Mouse (Mus musculus) embryo, embryonic 11 days (tissue): ENCODE results near the gene Pld2.

Experiments used
- DNase-seq: peaks from one replicate; pipeline ENCODE4 v3.0.0-alpha.2; 2015

Gene Pld2

DNA sequence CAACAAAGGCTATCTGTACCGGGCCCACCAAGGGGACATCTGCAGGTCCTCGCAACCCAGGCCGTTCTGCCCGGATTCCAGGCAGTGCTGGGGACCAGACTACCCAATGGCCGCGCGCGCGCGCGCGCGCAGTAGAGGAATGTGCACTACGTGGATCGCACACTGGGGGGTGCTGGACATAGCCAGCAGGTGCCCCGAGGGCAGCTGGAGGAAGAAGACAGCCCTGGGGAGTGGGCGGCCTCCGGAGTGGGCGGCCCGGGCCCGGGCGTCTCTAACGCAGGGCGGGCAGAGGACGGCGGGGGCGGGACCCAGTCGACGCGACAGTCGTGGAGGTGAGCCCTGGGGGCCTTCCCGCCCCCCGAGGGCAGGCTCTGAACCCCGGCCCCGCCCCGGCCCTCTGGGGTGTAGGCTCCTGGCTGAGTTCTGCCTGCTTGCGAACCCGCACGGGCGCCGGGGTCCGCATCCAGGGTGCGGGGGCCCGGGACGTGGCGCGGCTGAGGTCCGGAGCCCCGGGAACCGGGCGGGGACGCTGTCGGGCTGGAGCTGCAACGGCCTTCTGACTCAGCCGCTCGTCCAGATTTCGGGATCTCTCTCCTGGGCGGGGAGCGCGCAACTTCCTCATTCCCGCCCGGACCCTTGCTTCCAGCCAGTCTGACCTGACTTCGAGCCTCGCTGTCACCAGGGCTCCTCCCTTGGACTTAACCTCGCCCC is at the start of gene Pld2:
TSS of gene Pld2 (plus strand) at position 188 of the 711 bp plus-strand sequence.
- DNase-seq = peak; percentile 94

DNA sequence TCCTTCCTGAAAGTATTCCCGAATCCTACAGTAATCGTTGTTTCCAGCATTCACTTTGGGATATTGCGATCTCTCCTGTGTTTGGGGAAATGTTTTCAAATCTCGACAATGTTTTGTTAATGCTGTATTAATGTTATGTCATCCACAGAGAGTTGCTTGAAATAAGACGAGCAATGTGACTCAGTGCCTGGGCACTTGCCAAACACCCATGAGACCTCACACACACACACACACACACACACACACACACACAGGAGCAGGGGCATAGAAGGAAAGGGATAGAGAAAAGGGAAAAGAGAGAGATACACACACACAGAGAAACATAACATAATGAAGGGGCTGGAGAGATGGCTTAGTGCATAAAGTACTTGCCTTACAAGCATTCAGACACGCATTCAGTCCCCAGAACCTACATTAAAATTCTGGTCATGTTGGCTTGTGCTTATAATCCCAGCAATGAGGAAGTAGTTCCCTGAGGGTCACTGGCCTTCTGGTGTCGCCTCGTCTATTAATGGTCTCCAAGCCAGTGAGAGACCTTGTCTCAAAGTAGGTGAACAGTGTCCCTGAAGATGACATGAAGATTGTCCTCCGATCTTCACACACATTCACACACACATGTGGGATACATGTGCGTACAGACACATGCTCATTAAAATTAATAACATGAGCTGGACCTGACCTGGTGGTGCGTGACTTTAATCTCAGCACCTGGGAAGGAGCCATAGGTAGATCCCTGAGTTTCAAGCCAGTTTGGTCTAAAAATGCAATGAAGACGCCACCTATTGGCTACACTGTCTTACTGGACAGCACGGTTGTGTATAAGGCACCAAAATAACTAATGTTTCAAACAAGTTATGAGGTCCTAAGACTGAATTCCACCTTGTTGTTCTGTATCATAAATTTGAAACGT is 40.0 kb upstream of the Pld2 start:
- DNase-seq = no peak

DNA sequence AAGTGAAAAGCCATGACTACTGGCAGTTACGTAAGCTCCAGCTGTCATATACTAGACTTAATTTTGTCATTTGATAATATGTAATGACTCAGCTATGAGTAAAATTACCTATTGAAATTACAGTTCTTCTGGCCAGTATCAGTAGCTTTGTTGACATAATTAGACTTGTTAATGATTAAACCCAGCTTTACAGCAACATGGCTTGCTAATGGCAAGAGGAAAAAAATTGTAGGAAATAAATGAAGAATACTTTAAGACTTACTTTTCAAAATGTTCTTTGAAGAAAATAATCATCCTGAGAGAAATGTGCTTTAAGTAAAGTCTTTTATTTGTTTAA is 39.4 kb upstream of the Pld2 start:
- no peak for DNase-seq

DNA sequence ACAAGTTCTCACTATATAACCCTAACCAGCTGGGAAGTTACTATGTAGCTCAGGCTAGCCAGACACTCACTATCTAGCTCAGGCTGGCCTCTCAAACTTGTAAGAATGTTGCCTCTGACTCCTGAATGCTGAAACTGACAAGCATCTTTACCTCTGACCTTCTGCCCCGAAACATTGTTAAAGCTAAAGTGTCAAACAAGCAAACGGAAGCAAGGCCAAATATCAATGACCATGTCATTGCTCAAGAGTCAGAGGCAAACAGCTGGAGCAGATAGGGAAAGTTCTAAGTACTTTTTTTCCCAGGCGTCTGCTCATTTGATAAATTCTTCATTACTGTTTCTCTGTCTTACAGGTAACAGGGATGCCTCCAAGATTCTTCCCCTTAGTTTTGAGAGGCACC is 37.8 kb upstream of the Pld2 start:
- no peak for DNase-seq

DNA sequence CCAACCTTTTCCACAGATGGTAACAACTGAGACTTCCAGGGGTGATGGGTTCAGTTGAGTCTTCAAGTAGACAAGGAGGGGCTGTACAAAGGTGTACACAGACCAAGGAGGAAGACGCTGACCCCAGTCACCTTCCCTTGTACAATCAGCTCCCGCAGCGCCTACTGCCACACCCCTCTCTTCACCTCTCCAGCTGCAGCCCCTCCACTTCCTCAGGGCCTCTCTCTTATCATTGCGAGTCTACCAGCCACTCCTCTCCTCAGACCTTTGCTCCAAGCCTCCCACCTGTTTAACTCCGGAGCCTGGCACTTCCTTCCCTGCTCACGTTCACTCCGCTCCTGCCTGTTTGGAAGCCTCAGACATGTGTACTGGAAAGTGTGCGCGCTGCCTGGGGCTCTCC is 34.9 kb upstream of the Pld2 start, which contains the start of gene Tm4sf5:
TSS of gene Tm4sf5 (plus strand) at position 275 of the 400 bp plus-strand sequence.
- no peak for DNase-seq

DNA sequence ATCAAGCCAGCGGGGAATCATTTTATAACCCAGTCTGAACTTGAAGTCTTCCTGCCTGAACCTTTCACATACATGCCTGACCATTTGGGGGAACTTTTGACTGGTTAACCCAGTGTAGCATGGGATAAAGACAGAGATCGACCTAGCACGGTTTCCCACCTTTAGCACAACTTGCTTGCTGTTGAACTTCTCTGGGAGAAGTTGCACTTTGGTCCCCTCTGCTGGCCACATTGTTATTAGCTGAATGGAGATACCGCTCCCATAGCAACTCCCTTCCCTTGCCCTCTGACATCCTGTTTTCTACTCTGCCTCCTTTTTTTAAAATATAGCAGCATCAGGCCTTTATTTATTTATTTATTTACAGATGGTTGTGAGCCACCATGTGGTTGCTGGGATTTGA is 33.5 kb upstream of the Pld2 start:
- DNase-seq = peak; percentile 71

DNA sequence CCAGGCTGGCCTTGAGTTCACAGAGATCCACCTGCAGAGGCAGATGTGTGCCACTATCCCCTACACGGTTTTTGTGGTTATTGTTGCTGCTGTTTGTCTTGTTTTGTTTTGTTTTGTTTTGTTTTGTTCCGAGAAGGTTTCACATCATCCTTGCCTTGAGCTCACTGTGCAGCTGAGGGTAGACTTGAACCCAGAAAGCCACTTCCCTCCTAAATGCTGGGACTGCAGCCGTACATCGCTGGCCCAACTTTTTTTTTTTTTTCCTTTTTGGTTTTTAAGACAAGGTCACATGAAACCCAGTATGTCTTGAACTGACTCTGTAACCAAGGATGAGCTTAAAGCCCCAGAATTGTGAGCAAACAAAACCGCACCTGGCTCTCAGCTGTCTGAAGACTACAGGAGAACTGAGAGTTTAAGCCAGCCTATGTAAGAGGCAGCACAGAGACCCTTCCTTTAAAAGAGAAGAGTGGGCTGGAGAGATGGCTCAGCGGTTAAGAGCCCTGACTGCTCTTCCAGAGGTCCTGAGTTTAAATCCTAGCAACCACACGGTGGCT is 32.8 kb upstream of the Pld2 start:
- DNase-seq = no peak

DNA sequence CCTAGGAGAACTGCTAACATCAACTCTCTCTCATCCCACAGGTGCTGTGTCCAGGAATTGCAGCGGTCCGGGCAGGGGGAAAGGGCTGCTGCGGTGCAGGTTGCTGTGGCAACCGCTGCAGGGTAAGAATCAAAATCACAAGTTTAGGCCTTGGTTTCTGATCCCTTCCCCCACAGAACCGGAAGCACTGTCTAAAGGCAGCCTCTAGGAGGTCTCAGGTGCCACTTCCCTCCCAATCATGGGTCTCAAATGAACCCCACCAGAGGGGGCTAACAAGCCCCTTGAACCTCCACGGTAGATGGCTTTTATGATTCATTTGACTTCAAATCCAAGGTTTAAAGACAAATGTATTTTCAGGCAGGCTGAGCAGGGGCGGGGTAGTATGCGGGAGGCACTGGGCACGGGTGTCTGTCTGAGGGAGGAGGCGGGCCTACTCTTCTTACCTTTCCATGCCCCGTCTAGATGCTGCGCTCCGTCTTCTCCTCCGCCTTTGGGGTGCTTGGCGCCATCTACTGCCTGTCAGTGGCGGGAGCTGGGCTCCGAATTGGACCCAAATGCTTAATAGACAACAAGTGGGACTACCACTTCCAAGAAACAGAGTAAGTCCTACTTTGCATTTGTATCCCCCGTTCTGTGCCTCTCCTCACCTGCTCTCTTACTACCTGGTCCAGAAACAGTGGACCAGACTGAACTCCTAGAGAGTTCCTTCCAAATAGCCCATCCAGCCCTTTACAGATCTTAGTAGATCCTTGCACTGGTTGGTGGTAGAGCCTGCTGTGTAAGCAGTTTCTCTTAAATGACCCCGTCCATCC is 29.9 kb upstream of the Pld2 start:
- peak; percentile 74 for DNase-seq

DNA sequence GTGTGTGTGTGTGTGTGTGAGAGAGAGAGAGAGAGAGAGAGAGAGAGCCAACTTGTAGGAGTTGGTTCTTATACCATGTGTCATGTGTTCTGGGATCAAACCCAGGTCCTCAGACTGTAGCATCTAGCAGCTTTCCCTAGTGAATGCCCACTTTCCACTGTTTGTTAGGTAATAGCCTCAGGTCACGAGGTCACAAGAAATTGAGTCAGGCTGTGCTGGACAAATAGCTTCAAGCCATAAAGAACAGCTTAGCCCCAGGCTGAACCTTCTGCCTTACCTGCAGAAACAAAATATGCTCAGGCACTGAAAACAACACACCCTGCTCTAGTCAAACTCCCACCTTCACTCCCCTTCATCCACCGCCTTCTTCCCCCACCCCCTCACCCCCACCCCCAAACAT is 28.6 kb upstream of the Pld2 start:
- no peak for DNase-seq

DNA sequence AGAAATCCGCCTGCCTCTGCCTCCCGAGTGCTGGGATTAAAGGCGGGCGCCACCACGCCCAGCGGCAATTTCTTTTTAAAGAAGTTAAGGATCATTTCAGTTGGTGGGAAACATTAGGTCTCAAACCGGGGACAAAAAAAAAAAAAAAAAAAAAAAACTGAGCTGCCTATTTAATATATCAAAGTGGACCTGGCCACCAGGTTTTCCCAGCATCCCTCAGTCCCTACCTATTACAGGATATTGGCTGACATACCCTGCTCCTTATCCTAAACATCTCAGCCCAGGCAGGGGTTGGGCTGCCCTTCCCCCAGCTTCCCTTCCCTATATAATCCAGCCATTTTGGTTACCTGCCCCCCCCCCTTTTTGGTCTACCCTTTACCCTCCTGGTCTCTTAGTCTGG is 28.0 kb upstream of the Pld2 start:
- DNase-seq = no peak

DNA sequence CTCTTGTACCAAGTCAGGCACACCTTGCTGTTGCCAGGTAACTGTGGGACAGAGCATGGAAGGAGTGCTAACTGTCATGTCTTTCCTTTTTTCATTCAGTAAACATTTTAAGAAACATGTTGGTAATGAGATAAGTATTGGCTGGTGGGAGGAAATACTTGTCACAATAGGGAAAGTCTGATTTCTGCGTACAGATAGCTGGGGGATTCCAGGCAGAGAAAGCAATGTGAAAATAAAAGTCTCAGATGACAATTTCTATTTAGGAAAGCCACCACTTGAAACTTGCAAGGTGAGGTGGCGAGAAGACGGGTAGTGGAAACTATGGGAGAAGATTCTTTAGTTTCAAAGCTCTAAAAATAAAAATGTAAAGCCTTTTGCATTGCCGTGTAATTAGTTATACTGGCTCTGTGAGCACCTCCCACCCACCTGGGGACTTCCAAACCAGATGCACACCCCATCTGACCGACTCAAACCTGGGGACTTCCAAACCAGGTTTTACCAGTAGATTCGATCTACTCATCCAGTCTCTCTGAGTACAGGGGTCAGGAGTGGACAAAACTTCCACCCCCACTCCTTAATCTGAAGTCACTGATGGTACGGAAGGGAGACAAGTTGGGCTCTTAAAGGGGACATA is 27.0 kb upstream of the Pld2 start:
- DNase-seq = no peak

DNA sequence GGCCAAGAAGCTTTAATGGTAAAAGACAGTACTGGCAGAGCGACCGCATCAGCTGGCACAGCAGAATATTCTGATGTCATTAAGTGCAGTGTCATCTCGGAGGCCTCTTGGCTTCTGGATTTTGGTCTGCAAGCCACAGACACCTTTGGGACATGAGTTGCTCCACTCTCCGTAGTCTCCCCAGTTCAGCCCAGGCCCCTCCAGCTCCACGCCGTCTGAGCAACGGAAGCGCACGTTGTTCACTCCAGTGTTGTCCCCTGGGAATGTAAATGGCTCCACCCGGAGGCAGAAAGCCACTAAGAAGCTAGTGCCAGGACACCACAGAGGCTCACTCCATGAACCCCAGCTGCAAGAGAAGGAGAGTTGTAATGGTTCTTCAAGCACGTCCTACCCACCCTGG is 26.3 kb upstream of the Pld2 start:
- DNase-seq = no peak

DNA sequence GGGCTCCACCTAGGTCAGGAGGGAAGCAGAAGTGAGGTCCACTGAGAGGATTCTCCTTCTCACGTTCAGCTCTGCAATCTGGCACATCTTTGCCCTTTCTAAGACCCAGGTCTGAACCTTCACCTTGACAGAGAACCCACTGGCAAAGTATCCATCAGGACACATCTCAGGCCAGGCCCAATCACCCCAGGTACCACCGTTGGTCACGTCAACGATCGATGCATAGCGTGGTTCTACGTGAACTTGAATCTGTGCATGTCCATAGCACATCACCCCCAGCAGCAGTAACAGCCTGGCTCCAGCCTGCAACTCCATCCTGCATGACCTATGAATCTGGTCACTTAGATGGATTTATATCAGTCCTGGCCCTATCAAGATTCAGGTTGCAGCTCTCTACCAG is 25.6 kb upstream of the Pld2 start, which contains the start of gene Vmo1:
TSS of gene Vmo1 (minus strand) at position 329 of the 400 bp plus-strand sequence.
- no peak for DNase-seq

DNA sequence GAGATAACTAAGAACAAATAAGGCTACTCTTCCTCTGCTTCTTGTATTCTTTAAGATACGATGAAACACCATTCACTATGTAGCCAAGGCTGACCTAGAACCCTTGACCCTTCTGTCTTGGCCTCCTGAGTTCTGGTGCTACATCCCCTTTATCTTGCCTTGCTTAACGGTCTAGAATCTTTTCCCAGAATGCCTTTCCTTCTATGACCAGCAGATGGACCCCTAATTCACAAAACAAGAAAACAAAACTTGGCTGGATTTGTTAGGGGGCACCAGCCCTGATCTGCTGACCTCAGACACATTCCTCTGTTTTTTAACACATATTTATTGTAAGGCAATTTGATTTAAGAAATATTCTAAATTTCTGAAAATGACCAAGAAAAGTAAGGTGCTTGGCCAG is 23.5 kb upstream of the Pld2 start:
- DNase-seq = peak; percentile 74

DNA sequence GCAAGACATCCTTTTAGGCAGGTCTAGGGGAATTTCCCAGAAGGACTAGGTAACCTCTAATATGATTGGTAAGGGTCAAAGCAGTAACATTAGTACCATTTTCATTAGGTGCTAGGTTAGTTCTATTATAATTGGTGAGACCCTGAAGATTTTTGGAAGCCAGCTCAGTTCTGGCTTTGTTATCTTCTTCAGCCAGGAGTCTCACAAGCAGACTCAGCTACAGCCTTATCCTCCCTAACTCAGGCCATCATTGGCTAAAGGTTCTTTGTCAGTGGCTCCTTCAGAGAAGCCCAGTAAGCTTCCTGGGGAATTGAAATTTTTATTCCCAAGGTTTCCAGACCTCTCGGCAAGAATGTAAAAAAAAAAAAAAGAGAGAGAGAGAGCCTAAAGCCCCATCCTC is 21.4 kb upstream of the Pld2 start:
- no peak for DNase-seq

DNA sequence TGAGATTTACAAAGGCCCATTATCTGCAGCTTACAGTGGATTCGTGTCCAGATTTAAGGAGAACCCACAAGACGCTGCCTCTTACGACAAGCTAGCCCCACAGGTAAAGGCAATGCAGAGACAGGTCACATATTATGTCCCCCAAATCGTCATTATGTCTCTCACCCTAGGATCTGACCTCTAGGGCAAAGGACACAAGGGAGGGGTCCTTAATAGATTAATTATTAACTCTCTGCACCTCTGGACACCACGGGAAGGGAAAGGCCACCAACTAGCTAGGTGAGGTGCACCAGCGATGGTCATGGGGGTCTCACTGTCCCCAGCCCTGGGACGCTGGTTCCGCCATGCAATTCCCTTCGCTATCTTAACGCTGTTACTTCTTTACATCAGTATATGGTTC is 20.9 kb upstream of the Pld2 start, which contains the start of gene Gltpd2:
TSS of gene Gltpd2 (plus strand) at position 274 of the 400 bp plus-strand sequence.
- DNase-seq = no peak

DNA sequence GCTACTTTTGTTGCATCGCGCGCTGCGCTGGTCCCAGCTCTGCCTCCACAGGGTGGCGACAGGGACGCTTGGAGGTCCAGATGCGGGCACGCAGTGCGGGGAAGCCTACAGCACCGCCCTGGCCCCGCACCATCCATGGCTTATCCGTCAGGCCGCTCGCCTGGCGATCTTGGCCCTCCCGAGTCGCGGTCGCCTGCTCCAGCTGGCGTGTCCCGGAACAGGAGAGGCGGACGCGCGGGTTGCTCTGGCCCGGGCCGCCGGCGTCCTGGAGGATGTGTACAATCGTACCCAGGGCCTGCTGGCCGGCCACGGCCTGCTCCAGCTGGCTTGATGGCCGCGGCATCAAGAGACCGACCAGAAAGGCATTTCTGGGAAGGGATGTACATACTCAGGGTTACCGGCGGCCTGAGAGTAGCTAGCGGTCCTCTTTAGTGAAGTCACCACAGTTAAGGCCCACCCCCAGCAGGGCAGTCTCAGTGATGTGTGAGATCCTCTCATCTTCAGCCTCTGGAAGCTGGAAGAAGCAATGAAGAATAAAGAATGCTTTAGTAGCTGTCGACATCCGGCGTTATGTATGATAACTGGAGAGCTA is 19.6 kb upstream of the Pld2 start:
- peak; percentile 65 for DNase-seq

DNA sequence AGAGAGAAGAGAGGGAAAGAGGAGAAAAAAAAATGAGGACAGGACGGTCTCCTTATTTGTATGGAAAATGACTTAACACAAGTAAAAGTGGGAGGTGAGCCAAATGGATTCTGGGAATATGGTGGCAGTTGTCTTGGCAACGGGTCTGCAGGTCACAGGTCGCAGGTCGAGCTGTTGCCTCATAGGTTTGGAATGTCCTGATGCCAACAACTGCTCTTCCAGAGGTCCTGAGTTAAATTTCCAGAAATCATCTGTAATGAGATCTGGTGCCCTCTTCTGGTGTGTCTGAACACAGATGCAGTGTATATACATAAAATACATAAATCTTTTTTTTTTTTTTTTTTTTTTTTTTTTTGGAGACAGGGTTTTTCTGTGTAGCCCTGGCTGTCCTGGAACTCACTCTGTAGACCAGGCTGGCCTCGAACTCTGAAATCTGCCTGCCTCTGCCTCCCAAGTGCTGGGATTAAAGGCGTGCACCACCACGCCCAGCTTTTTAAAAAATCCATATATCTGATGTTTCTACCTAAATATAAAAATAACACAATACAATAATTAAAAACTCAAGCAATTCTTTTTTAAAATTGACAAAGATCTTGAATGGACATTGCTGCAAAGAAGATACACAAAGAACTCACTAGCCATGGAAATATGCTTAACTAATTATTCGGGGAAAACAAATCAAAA is 16.4 kb upstream of the Pld2 start:
- DNase-seq = peak; percentile 32

DNA sequence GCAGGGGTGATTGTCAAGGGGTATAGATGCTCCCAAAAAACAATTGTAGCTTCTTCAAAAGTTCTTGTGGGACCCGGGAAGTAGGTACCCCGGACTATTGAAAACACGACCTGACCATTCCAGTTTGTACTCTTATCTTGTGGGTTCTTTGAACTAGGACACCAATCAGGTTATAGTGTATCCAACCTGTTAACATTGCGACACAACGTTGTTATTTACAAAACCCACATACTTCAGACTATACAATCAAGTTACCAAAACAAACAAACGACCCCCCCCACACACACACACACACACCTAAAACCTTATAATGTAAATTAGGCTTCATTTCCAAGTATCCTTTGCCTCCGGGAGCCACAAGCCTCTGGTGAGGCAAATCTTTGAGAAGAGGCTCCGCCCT is 15.1 kb upstream of the Pld2 start:
- no peak for DNase-seq

DNA sequence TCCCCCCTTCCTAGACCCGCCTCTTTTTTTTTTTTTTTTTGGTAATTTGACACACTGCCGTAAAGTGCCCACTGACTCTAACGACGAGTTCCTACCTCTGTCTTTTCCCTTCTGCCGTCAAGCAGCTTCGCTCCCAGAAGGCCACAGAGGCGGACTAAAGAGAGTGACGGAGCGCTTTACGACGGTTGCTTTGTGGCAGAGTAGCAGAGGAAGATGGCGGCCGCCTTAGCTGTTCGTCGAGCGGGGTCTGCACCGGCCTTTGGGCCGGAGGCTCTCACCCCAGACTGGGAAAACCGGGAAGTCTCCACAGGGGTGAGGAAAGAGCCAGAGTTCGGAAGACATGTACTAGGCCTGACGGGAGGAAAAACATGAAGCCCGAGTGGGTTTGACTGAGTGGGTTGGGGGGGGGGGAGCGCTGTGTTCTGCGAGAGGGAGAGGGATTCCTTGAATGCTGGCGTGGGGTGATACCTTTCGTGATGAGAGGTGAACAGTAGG is 14.6 kb upstream of the Pld2 start, which contains the start of gene Psmb6:
TSS of gene Psmb6 (plus strand) at position 184 of the 495 bp plus-strand sequence.
- DNase-seq = peak; percentile 97

DNA sequence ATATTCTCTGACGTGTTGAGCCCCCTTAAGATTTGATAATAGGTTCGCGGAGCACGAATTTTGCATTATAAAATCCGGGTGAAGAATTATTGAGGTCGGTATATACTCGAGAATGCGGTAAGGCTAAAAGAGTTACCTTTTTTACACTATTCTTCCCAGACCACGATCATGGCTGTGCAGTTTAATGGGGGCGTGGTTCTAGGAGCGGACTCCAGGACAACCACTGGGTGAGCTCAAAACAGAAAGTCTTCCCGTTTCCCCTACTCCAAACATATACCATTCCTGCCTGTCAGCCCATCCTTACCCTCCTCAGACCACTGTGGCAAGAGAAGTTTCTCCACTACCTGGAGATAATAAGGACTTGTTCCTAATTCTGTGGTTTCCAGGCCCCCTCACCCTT is 14.1 kb upstream of the Pld2 start:
- DNase-seq = peak; percentile 30
